Mouse (Mus musculus): ENCODE results near the gene Dnase1l1. TPM values are rescaled to one million over a fixed set of nuclear protein-coding genes. Genes with fewer than 3 reads are reported as not detected.

Gene Dnase1l1
- polyA plus RNA-seq, 1 experiment from 2014 or later: 17.3 TPM

- no peak overlapping the region for H3K4me2 ChIP-seq (ENCODE audit: low read length)
- H3K36me3 ChIP-seq (ENCODE audit: control insufficient read depth, insufficient read depth, low read length): peaks cover 50% of the 10 kb centered on the region
- ATAC-seq (ENCODE audit: insufficient number of reproducible peaks, insufficient read depth, low FRiP score, low read depth): no peak
- H3K27me3 ChIP-seq (ENCODE audit: control insufficient read depth, insufficient read depth, low read length): no peaks in the 10 kb centered on the region
- H3K9ac ChIP-seq (ENCODE audit: low read length): no peak overlapping the region
- no peak overlapping the region for H3K27ac ChIP-seq (replicated peaks in 1 of 2; ENCODE audit: control insufficient read depth in 1 of 2, insufficient read depth in 1 of 2, low read depth in 2 of 2, low read length in 2 of 2)
- H3K9me3 ChIP-seq (ENCODE audit: control insufficient read depth, low read length): no peaks in the 10 kb centered on the region
- WGBS: 69% methylated on average over 3 of the region's 3 CpGs
- no peaks in the 10 kb centered on the region for H3K4me1 ChIP-seq (ENCODE audit: control insufficient read depth in 2 of 2, insufficient read depth in 2 of 2, low read length in 2 of 2)
- no peak overlapping the region for H3K4me3 ChIP-seq (ENCODE audit: control insufficient read depth in 1 of 2, insufficient read depth in 1 of 2, low read depth in 1 of 2, low read length in 2 of 2)
These were observed 17.6 kb upstream of the Dnase1l1 start for GRCm38 (mm10) chrX:74299721-74300120.

- Histone ChIP-seq H3K9me3 (ENCODE audit: control insufficient read depth, low read length) (no peaks in the 10 kb centered on the region), H3K27me3 (ENCODE audit: control insufficient read depth, insufficient read depth, low read length) (no peaks in the 10 kb centered on the region), H3K36me3 (ENCODE audit: control insufficient read depth, insufficient read depth, low read length) (peaks cover 42% of the 10 kb centered on the region), H3K27ac (replicated peaks in 1 of 2; ENCODE audit: control insufficient read depth in 1 of 2, insufficient read depth in 1 of 2, low read depth in 2 of 2, low read length in 2 of 2) (no peak overlapping the region), H3K4me3 (ENCODE audit: control insufficient read depth in 1 of 2, insufficient read depth in 1 of 2, low read depth in 1 of 2, low read length in 2 of 2) (no peak overlapping the region), H3K4me2 (ENCODE audit: low read length) (no peak overlapping the region), H3K9ac (ENCODE audit: low read length) (no peak overlapping the region), H3K4me1 (ENCODE audit: control insufficient read depth in 2 of 2, insufficient read depth in 2 of 2, low read length in 2 of 2) (no peaks in the 10 kb centered on the region)
- 72% methylated on average over 1 of the region's 1 CpGs for WGBS
- no peak for ATAC-seq (ENCODE audit: insufficient number of reproducible peaks, insufficient read depth, low FRiP score, low read depth)
These were observed 16.2 kb upstream of the Dnase1l1 start for GRCm38 (mm10) chrX:74298348-74298747.

GRCm38 (mm10) chrX:74296538-74297448 lies 14.7 kb upstream of the Dnase1l1 start, which contains the start of gene Atp6ap1:
Atp6ap1 (plus strand) TSS chrX:74297097.
- Histone ChIP-seq H3K4me1 (ENCODE audit: control insufficient read depth in 2 of 2, insufficient read depth in 2 of 2, low read length in 2 of 2) (no peaks in the 10 kb centered on the region), H3K4me3 (ENCODE audit: control insufficient read depth in 1 of 2, insufficient read depth in 1 of 2, low read depth in 1 of 2, low read length in 2 of 2) (peak within 1 kb of the TSS; percentile 61 to 88), H3K9ac (ENCODE audit: low read length) (peak within 1 kb of the TSS; percentile 81), H3K27ac (replicated peaks in 1 of 2; ENCODE audit: control insufficient read depth in 1 of 2, insufficient read depth in 1 of 2, low read depth in 2 of 2, low read length in 2 of 2) (peak within 1 kb of the TSS; percentile 57 to 58), H3K4me2 (ENCODE audit: low read length) (peak within 1 kb of the TSS; percentile 73), H3K36me3 (ENCODE audit: control insufficient read depth, insufficient read depth, low read length) (peaks cover 27% of the 10 kb centered on the region), H3K9me3 (ENCODE audit: control insufficient read depth, low read length) (no peaks in the 10 kb centered on the region), H3K27me3 (ENCODE audit: control insufficient read depth, insufficient read depth, low read length) (no peaks in the 10 kb centered on the region)
- peak; percentile 96 for ATAC-seq (ENCODE audit: insufficient number of reproducible peaks, insufficient read depth, low FRiP score, low read depth)
- 16% methylated on average over 36 of the region's 37 CpGs for WGBS

- 0 out of 2 replicates have a peak, but pooled peaks cover 8% of the 10 kb centered on the region for H3K36me3 ChIP-seq (ENCODE audit: control insufficient read depth, insufficient read depth, low read length)
- 65% methylated on average over 4 of the region's 4 CpGs for WGBS
- ATAC-seq (ENCODE audit: insufficient number of reproducible peaks, insufficient read depth, low FRiP score, low read depth): no peak
These were observed 11.3 kb upstream of the Dnase1l1 start for GRCm38 (mm10) chrX:74293431-74293830.

GRCm38 (mm10) chrX:74283092-74283437 lies 928 bp upstream of the Dnase1l1 start:
- peaks cover 11% of the 10 kb centered on the region for H3K36me3 ChIP-seq (ENCODE audit: control insufficient read depth, insufficient read depth, low read length)
- peak overlapping the region; percentile 81 for H3K4me2 ChIP-seq (ENCODE audit: low read length)
- no peaks in the 10 kb centered on the region for H3K9me3 ChIP-seq (ENCODE audit: control insufficient read depth, low read length)
- H3K4me1 ChIP-seq (ENCODE audit: control insufficient read depth in 2 of 2, insufficient read depth in 2 of 2, low read length in 2 of 2): peaks cover 2 to 5% of the 10 kb centered on the region in 2 experiments; a peak in 3 of 4 replicates
- H3K27ac ChIP-seq (replicated peaks in 1 of 2; ENCODE audit: control insufficient read depth in 1 of 2, insufficient read depth in 1 of 2, low read depth in 2 of 2, low read length in 2 of 2): peak overlapping the region; percentile 84 to 92
- H3K27me3 ChIP-seq (ENCODE audit: control insufficient read depth, insufficient read depth, low read length): no peaks in the 10 kb centered on the region
- 32% methylated on average over 5 of the region's 5 CpGs for WGBS
- no peak for ATAC-seq (ENCODE audit: insufficient number of reproducible peaks, insufficient read depth, low FRiP score, low read depth)
- H3K9ac ChIP-seq (ENCODE audit: low read length): peak overlapping the region; percentile 78
- peak overlapping the region; percentile 51 to 54 for H3K4me3 ChIP-seq (ENCODE audit: control insufficient read depth in 1 of 2, insufficient read depth in 1 of 2, low read depth in 1 of 2, low read length in 2 of 2)

More at GRCm38 (mm10) chrX:74293431-74293830, 11.3 kb upstream of the Dnase1l1 start:
- Histone ChIP-seq H3K9me3 (ENCODE audit: control insufficient read depth, low read length) (no peaks in the 10 kb centered on the region), H3K4me1 (ENCODE audit: control insufficient read depth in 2 of 2, insufficient read depth in 2 of 2, low read length in 2 of 2) (no peaks in the 10 kb centered on the region), H3K27ac (replicated peaks in 1 of 2; ENCODE audit: control insufficient read depth in 1 of 2, insufficient read depth in 1 of 2, low read depth in 2 of 2, low read length in 2 of 2) (no peak overlapping the region), H3K4me3 (ENCODE audit: control insufficient read depth in 1 of 2, insufficient read depth in 1 of 2, low read depth in 1 of 2, low read length in 2 of 2) (no peak overlapping the region), H3K27me3 (ENCODE audit: control insufficient read depth, insufficient read depth, low read length) (no peaks in the 10 kb centered on the region), H3K9ac (ENCODE audit: low read length) (no peak overlapping the region), H3K4me2 (ENCODE audit: low read length) (no peak overlapping the region)

- ATAC-seq (ENCODE audit: insufficient number of reproducible peaks, insufficient read depth, low FRiP score, low read depth): peak; percentile 57
- WGBS: 18% methylated on average over 39 of the region's 39 CpGs
These were observed 406 bp upstream of the Dnase1l1 start for GRCm38 (mm10) chrX:74282395-74283091.

GRCm38 (mm10) chrX:74281041-74281731 lies 951 bp downstream of the Dnase1l1 start:
- Histone ChIP-seq H3K4me2 (ENCODE audit: low read length) (peak overlapping the region; percentile 81), H3K9ac (ENCODE audit: low read length) (peak overlapping the region; percentile 78), H3K27me3 (ENCODE audit: control insufficient read depth, insufficient read depth, low read length) (no peaks in the 10 kb centered on the region), H3K9me3 (ENCODE audit: control insufficient read depth, low read length) (no peaks in the 10 kb centered on the region), H3K4me3 (ENCODE audit: control insufficient read depth in 1 of 2, insufficient read depth in 1 of 2, low read depth in 1 of 2, low read length in 2 of 2) (peak overlapping the region; percentile 51 to 54), H3K4me1 (ENCODE audit: control insufficient read depth in 2 of 2, insufficient read depth in 2 of 2, low read length in 2 of 2) (peaks cover 2 to 5% of the 10 kb centered on the region in 2 experiments; a peak in 3 of 4 replicates), H3K27ac (replicated peaks in 1 of 2; ENCODE audit: control insufficient read depth in 1 of 2, insufficient read depth in 1 of 2, low read depth in 2 of 2, low read length in 2 of 2) (peak overlapping the region; percentile 88 to 92), H3K36me3 (ENCODE audit: control insufficient read depth, insufficient read depth, low read length) (peaks cover 6% of the 10 kb centered on the region; the same call in 1 of the 2 replicates)
- WGBS: 15% methylated on average over 14 of the region's 14 CpGs
- no peak for ATAC-seq (ENCODE audit: insufficient number of reproducible peaks, insufficient read depth, low FRiP score, low read depth)

More at GRCm38 (mm10) chrX:74282395-74283091, 406 bp upstream of the Dnase1l1 start:
- no peaks in the 10 kb centered on the region for H3K9me3 ChIP-seq (ENCODE audit: control insufficient read depth, low read length)
- H3K36me3 ChIP-seq (ENCODE audit: control insufficient read depth, insufficient read depth, low read length): peaks cover 6% of the 10 kb centered on the region; the same call in 1 of the 2 replicates
- H3K27ac ChIP-seq (replicated peaks in 1 of 2; ENCODE audit: control insufficient read depth in 1 of 2, insufficient read depth in 1 of 2, low read depth in 2 of 2, low read length in 2 of 2): peak overlapping the region; percentile 88 to 92
- H3K4me2 ChIP-seq (ENCODE audit: low read length): peak overlapping the region; percentile 81
- peak overlapping the region; percentile 78 for H3K9ac ChIP-seq (ENCODE audit: low read length)
- no peaks in the 10 kb centered on the region for H3K27me3 ChIP-seq (ENCODE audit: control insufficient read depth, insufficient read depth, low read length)
- H3K4me3 ChIP-seq (ENCODE audit: control insufficient read depth in 1 of 2, insufficient read depth in 1 of 2, low read depth in 1 of 2, low read length in 2 of 2): peak overlapping the region; percentile 51 to 54
- H3K4me1 ChIP-seq (ENCODE audit: control insufficient read depth in 2 of 2, insufficient read depth in 2 of 2, low read length in 2 of 2): peaks cover 2 to 5% of the 10 kb centered on the region in 2 experiments; a peak in 3 of 4 replicates
